Mouse (Mus musculus) embryonic facial prominence, embryonic 14.5 days (tissue): Measurements from ENCODE around the gene Hoxa10. TPM values are rescaled to one million over a fixed set of nuclear protein-coding genes. Genes with fewer than 3 reads are reported as not detected.
A peak's percentile ranks its signal among the peaks of the same experiment; 100 is the strongest.

ENCODE experiments used
- ATAC-seq: fragments of 200-750 bp; cut with Nextera tagmentation; 2 replicates; pipeline ENCODE4 v1.8.0; 2017; ENCODE audit warnings: low read depth, moderate number of reproducible peaks, moderate TSS enrichment
- DNase-seq: peaks from one replicate; pipeline ENCODE4 v3.0.0-alpha.2; 2015; ENCODE audit warnings: low spot score
- H3K27ac ChIP-seq: fragments of 300-500 bp; sonication (generic); replicated peaks from 2 replicates; pipeline ENCODE4 v1.5.1; 2014; ENCODE audit warnings: low read depth, mild to moderate bottlenecking, low read length, moderate library complexity
- H3K27me3 ChIP-seq: fragments of 300-500 bp; sonication (generic); replicated peaks from 2 replicates; pipeline ENCODE4 v1.6.1; 2014; ENCODE audit warnings: low read length; ENCODE audit not compliant: control insufficient read depth, insufficient read depth
- H3K36me3 ChIP-seq: fragments of 300-500 bp; sonication (generic); 2 replicates; pipeline ENCODE4 v1.6.1; 2014; ENCODE audit warnings: low read length, mixed read lengths; ENCODE audit not compliant: control insufficient read depth, insufficient read depth
- H3K4me1 ChIP-seq: fragments of 300-500 bp; sonication (generic); 2 replicates; pipeline ENCODE4 v1.6.1; 2014; ENCODE audit warnings: antibody characterized with exemption, low read length; ENCODE audit not compliant: control insufficient read depth, insufficient read depth
- H3K4me2 ChIP-seq: fragments of 300-500 bp; sonication (generic); 2 replicates; pipeline ENCODE4 v1.6.1; 2014; ENCODE audit warnings: low read depth, mild to moderate bottlenecking, low read length, moderate library complexity, mixed read lengths
- H3K4me3 ChIP-seq: fragments of 300-500 bp; sonication (generic); 2 replicates; pipeline ENCODE4 v1.5.1; 2014; ENCODE audit warnings: low read depth, mild to moderate bottlenecking, low read length
- H3K9ac ChIP-seq: fragments of 300-500 bp; sonication (generic); 2 replicates; pipeline ENCODE4 v1.6.1; 2014; ENCODE audit warnings: low read depth, mild to moderate bottlenecking, low read length, moderate library complexity, mixed read lengths
- H3K9me3 ChIP-seq: fragments of 300-500 bp; sonication (generic); 2 replicates; pipeline ENCODE4 v1.6.1; 2016; ENCODE audit warnings: low read length; ENCODE audit not compliant: control insufficient read depth
- WGBS: fragments of 180-500 bp; shearing (Covaris S2); extraction: QIAGEN DNeasy Blood & Tissue Kit; methylation state at CpG from one replicate; pipeline ENCODE4 v1.1.7; 2014; 5-methylcytosine and 5-hydroxymethylcytosine counted together
- polyA plus RNA-seq: library from polyadenylated mRNA; unstranded; fragments of >200 nt; fragmentation: Nextera tagmentation; extraction: Ambion mirVana; gene quantifications from 2 replicates; pipeline ENCODE4 v1.2.1, GENCODE M21; 2014

The Hoxa10 gene
- polyA plus RNA-seq, 1 experiment from 2014 or later: not detected

GRCm38 (mm10) chr6:52249826-52250225, 9.2 kb upstream of the Hoxa10 start:
- Histone ChIP-seq H3K9ac (no peak overlapping the region), H3K4me1 (no peaks in the 10 kb centered on the region), H3K9me3 (no peaks in the 10 kb centered on the region), H3K4me3 (no peak overlapping the region), H3K27ac (no peak overlapping the region), H3K27me3 (peaks cover 99% of the 10 kb centered on the region), H3K36me3 (no peaks in the 10 kb centered on the region), H3K4me2 (no peak overlapping the region)
- DNase-seq (no peak), ATAC-seq (no peak)
- 0% methylated on average over 4 of the region's 4 CpGs for WGBS

- H3K9ac ChIP-seq: no peak overlapping the region
- peaks cover 99% of the 10 kb centered on the region for H3K27me3 ChIP-seq
- no peak for ATAC-seq
- H3K4me3 ChIP-seq: no peak overlapping the region
- no peaks in the 10 kb centered on the region for H3K4me1 ChIP-seq
- H3K36me3 ChIP-seq: no peaks in the 10 kb centered on the region
- H3K9me3 ChIP-seq: no peaks in the 10 kb centered on the region
- WGBS: under 1% methylated on average over 16 of the region's 16 CpGs
- DNase-seq: no peak
- no peak overlapping the region for H3K27ac ChIP-seq
- H3K4me2 ChIP-seq: no peak overlapping the region
Observed at GRCm38 (mm10) chr6:52249415-52249738, 8.7 kb upstream of the Hoxa10 start.

GRCm38 (mm10) chr6:52248638-52249414, 8.2 kb upstream of the Hoxa10 start:
- no peaks in the 10 kb centered on the region for H3K4me1 ChIP-seq
- no peaks in the 10 kb centered on the region for H3K36me3 ChIP-seq
- no peak overlapping the region for H3K27ac ChIP-seq
- no peak overlapping the region for H3K9ac ChIP-seq
- DNase-seq (no peak), ATAC-seq (no peak)
- H3K4me3 ChIP-seq: no peak overlapping the region
- 3% methylated on average over 27 of the region's 27 CpGs for WGBS
- no peak overlapping the region for H3K4me2 ChIP-seq
- peaks cover 99% of the 10 kb centered on the region for H3K27me3 ChIP-seq
- no peaks in the 10 kb centered on the region for H3K9me3 ChIP-seq

GRCm38 (mm10) chr6:52247766-52248637, 7.3 kb upstream of the Hoxa10 start:
- no peak for ATAC-seq
- H3K9me3 ChIP-seq: no peaks in the 10 kb centered on the region
- H3K4me1 ChIP-seq: no peaks in the 10 kb centered on the region
- no peaks in the 10 kb centered on the region for H3K36me3 ChIP-seq
- no peak overlapping the region for H3K4me2 ChIP-seq
- H3K27ac ChIP-seq: no peak overlapping the region
- no peak for DNase-seq
- 3% methylated on average over 23 of the region's 23 CpGs for WGBS
- H3K4me3 ChIP-seq: no peak overlapping the region
- H3K27me3 ChIP-seq: peaks cover 99% of the 10 kb centered on the region
- no peak overlapping the region for H3K9ac ChIP-seq

GRCm38 (mm10) chr6:52246916-52247315, 6.3 kb upstream of the Hoxa10 start:
- Histone ChIP-seq H3K36me3 (no peaks in the 10 kb centered on the region), H3K4me1 (no peaks in the 10 kb centered on the region), H3K4me3 (no peak overlapping the region), H3K4me2 (no peak overlapping the region), H3K9ac (no peak overlapping the region), H3K9me3 (no peaks in the 10 kb centered on the region), H3K27me3 (peaks cover 99% of the 10 kb centered on the region), H3K27ac (no peak overlapping the region)
- 2% methylated on average over 3 of the region's 3 CpGs for WGBS
- ATAC-seq: no peak
- no peak for DNase-seq

GRCm38 (mm10) chr6:52246403-52246803, 5.7 kb upstream of the Hoxa10 start:
- WGBS: under 1% methylated on average over 26 of the region's 26 CpGs
- no peaks in the 10 kb centered on the region for H3K36me3 ChIP-seq
- H3K9ac ChIP-seq: no peak overlapping the region
- no peak overlapping the region for H3K27ac ChIP-seq
- peaks cover 99% of the 10 kb centered on the region for H3K27me3 ChIP-seq
- no peaks in the 10 kb centered on the region for H3K4me1 ChIP-seq
- ATAC-seq (no peak), DNase-seq (no peak)
- no peak overlapping the region for H3K4me2 ChIP-seq
- H3K4me3 ChIP-seq: 0 out of 2 replicates have a peak overlapping the region, but pooled peaks have one; percentile 0
- no peaks in the 10 kb centered on the region for H3K9me3 ChIP-seq

- Histone ChIP-seq H3K4me3 (peak within 1 kb of the TSS; percentile 5; the same call in 1 of the 2 replicates), H3K27me3 (peaks cover 99% of the 10 kb centered on the region), H3K36me3 (no peaks in the 10 kb centered on the region), H3K4me1 (no peaks in the 10 kb centered on the region), H3K9me3 (no peaks in the 10 kb centered on the region), H3K27ac (no peak within 1 kb of the TSS), H3K9ac (no peak within 1 kb of the TSS), H3K4me2 (0 out of 2 replicates have a peak within 1 kb of the TSS, but pooled peaks have one; percentile 6)
- under 1% methylated on average over 20 of the region's 20 CpGs for WGBS
- ATAC-seq: no peak
- no peak for DNase-seq
Observed at GRCm38 (mm10) chr6:52245757-52246142, 5.1 kb upstream of the Hoxa10 start, which contains the start of gene Hoxa11. Gene Hoxa11, minus strand, starts transcription at chr6:52245810.

- Histone ChIP-seq H3K9ac (no peak overlapping the region), H3K27me3 (peaks cover 100% of the 10 kb centered on the region), H3K4me1 (no peaks in the 10 kb centered on the region), H3K4me2 (0 out of 2 replicates have a peak overlapping the region, but pooled peaks have one; percentile 6), H3K4me3 (peak overlapping the region; percentile 5; the same call in 1 of the 2 replicates), H3K9me3 (no peaks in the 10 kb centered on the region), H3K27ac (no peak overlapping the region), H3K36me3 (no peaks in the 10 kb centered on the region)
- ATAC-seq (no peak), DNase-seq (no peak)
- under 1% methylated on average over 58 of the region's 71 CpGs for WGBS
Observed at GRCm38 (mm10) chr6:52245040-52245756, 4.5 kb upstream of the Hoxa10 start.
